Mouse (Mus musculus) urinary bladder, postnatal 4 days (tissue): Measurements from ENCODE around the gene Plxnc1.

Source experiments
- DNase-seq, 2 experiments: peaks; one replicate each; pipeline ENCODE4 v3.0.0; 2021 to 2022; ENCODE audit warnings: low spot score in 2 of 2

Plxnc1 gene

GRCm38 (mm10) chr10:94818781-94819665, 125.6 kb downstream of the Plxnc1 start:
- DNase-seq = no peak

DNA sequence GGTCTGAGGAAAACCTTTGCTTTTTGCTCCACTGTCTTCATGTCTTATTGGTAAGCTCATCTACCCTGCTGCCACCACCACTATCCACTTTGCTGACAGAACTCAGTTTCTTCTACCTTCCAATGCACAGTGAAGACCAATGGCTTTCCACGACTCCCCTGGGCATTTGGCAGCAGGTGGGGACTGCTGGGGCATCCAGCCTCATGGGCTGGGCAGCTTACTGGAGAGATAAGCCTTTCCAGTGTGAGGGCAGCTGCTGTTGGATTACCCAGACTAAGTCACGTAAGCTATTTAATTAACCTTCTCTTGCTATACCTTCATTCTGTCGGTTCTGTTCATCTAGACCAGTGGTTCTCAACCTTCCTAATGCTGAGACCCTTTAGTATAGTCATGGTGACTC, 126.5 kb downstream of the Plxnc1 start:
- DNase-seq = no peak

DNA sequence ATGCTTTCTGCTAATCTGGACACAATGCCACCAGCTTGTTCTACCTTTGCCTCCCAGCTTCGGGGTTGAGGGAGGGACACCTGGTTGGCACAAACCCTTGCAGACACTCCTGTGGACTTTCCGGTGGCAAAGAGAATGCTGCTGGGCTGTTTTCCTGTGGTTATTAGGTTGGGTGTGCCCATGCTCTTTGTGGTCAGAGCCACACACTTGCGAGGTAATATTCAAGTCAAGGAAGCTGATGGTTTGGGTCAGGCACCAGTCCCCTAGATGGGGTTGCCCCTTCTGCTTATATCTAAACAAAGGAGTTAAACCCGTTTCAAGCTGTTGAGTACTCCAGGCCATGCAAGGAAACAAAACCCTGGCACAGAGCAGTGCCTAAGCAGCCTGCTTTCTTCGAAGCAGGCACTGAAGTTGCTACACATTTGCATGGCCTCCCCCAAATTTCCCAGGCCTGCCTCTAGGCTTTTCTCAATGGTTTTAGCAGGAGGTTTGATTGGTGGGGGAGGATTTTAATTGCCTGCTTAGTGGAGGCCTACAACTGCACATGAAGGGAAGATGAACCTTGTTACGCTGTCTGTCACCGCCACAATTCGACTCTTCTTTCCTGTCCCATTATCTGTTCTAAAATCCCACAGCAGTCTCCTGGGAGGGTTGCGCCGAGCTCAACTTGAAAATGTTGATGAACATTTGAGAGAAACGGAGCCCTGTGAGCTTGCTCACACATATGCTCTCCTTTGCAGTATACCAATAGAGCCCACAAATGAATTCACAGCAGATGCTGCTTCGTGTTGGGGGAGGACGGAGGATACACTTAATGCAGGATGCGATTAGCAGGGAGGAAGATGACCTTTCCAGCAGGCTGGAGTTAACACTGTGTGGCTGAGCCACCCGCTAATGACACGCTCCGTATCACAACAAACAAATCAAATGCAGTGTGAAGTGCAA, 132.5 kb downstream of the Plxnc1 start:
- no peak for DNase-seq

GRCm38 (mm10) chr10:94809946-94810472, 134.6 kb downstream of the Plxnc1 start:
- no peak for DNase-seq

DNA sequence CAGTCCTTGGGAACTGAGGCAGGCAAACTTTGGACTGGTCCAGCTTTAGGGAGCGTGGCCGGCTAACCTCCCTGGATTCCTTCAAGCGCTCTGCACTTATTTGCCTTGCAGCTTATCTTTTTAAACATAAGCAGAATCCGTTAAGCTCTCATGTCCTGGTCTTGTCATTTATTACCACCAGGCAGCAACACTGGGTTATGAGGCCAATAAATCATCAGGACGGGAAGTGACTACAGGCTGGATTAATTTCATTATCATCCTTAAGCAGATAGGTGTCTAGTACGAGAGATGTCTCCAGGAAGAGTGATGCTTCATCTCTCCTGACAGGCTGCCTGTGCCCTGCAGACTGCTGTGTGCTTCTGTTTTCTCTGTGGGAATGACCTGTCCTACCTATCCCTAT, 136.4 kb downstream of the Plxnc1 start:
- no peak for DNase-seq

DNA sequence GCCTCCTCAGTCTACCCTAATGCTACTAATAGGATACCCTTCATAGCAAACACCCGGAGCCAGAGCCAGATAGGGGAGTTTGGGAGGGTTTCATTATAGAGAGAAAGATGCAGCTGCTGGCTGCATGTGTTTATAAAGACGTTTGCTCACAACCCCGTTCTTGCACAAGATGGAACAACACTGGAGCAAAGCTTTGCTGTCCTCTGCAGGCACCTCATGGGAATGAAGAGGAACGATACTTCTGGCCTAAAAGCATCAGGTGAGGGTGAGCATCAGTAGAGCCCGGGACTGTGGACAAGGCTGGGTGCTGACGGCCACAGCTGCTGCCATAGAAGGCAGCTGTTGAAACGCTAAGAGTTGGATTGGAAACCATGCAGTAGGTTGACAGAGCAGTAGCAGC, 137.3 kb downstream of the Plxnc1 start:
- DNase-seq = no peak

GRCm38 (mm10) chr10:94804909-94805220, 139.8 kb downstream of the Plxnc1 start:
- DNase-seq = no peak

GRCm38 (mm10) chr10:94804029-94804908, 140.4 kb downstream of the Plxnc1 start:
- DNase-seq = peak in 1 of 2 experiments; percentile 28

GRCm38 (mm10) chr10:94800677-94801354, 143.8 kb downstream of the Plxnc1 start:
- DNase-seq = no peak

GRCm38 (mm10) chr10:94799485-94800239, 145.0 kb downstream of the Plxnc1 start:
- no peak for DNase-seq

GRCm38 (mm10) chr10:94798128-94798527, 146.5 kb downstream of the Plxnc1 start:
- no peak for DNase-seq

- no peak for DNase-seq
These were observed 149.9 kb downstream of the Plxnc1 start for GRCm38 (mm10) chr10:94794666-94795244.

- DNase-seq = no peak
These were observed 150.7 kb downstream of the Plxnc1 start for GRCm38 (mm10) chr10:94793914-94794313.

DNA sequence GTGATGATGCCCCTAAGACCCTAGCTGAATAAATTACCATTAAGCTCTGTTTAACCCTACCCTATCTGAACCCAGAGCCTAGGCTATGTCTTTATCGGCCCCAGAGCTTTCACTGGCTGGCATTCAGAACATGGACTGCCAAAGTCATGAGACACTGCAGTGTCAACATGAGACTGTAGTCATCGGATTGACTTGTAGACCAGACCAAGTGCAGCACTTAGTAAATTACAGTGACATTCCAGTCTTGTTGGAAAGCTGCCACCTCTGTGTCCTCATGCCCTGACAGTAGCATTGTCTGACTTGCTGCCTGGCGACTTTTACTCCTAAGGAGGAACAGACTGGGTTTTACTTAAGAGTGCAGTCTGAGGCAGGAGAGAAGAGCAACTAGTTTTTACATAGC, 155.4 kb downstream of the Plxnc1 start:
- DNase-seq = no peak

DNA sequence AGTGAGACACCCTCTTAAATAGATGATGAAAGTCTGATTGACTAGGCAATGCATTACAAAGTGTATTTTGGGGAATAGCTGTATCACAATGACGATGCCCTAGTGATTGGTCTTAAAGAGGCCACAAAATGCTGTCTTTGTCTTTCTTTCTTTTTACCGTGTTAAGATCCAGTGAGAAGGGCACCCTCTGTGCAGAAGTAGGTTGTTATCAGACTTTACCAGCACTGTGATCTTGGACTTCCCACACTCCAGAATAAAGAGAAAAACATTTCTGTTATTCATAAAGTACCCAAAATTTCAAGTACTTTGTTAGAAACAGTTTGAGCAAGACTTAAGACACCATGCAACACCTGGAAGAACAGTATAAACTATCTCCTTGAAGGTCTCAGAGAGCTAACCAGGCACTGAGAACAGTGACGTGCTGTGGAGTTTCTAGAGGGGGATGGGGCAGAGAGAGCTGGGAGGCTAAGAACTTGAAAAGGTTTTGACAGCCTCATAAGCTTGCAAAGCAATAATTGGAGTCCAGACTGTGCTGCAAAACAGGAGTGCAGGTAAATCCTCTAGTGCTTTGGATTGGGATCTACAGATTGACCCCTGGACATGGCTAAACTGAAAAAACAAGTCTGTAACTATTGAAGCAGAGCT, 163.9 kb downstream of the Plxnc1 start:
- no peak for DNase-seq

- DNase-seq = no peak
These were observed 165.3 kb downstream of the Plxnc1 start for GRCm38 (mm10) chr10:94779319-94779718.

DNA sequence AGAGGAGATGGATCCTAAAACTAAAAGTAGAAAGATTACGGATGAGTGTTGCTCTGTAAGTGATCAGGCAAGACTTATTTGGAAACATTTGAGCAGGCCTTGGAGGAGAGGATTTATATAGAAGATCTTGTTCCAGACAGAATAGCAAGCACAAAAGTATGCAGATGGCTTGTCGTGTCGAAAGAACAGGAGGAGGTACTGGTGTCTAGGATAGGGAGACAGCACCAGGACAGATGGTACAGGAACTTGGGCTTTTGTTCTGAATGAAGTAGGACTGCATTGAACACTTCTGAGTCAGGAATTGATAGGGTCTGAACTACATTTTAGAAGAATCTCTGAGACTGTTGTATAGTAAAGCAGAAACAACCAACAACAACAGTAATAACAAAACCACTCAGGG, 167.1 kb downstream of the Plxnc1 start:
- no peak for DNase-seq

GRCm38 (mm10) chr10:94771496-94771895, 173.1 kb downstream of the Plxnc1 start:
- DNase-seq = no peak

GRCm38 (mm10) chr10:94747011-94747410, 197.6 kb downstream of the Plxnc1 start:
- DNase-seq = no peak
